Mouse (Mus musculus): ENCODE data around the gene Cnn3.

Gene Cnn3

DNA sequence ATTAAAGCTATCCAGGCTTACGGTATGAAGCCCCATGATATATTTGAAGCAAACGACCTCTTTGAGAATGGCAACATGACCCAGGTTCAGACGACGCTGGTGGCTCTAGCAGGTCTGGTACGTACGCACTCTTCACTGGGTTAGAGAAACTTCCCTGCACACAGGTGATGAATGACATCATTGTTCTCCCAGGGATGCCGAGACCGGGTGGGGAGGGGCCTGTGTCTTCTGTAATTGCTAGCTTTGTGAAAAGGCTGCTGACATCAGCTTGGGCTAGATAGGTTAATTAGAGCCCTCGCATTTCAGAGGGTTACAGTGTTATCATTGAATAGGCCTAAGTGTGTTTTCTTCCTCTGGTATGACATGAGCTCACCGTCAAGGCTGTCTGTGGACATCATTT is 25.1 kb downstream of the Cnn3 start:
- DNase-seq (ENCODE audit: low read depth) = no peak

DNA sequence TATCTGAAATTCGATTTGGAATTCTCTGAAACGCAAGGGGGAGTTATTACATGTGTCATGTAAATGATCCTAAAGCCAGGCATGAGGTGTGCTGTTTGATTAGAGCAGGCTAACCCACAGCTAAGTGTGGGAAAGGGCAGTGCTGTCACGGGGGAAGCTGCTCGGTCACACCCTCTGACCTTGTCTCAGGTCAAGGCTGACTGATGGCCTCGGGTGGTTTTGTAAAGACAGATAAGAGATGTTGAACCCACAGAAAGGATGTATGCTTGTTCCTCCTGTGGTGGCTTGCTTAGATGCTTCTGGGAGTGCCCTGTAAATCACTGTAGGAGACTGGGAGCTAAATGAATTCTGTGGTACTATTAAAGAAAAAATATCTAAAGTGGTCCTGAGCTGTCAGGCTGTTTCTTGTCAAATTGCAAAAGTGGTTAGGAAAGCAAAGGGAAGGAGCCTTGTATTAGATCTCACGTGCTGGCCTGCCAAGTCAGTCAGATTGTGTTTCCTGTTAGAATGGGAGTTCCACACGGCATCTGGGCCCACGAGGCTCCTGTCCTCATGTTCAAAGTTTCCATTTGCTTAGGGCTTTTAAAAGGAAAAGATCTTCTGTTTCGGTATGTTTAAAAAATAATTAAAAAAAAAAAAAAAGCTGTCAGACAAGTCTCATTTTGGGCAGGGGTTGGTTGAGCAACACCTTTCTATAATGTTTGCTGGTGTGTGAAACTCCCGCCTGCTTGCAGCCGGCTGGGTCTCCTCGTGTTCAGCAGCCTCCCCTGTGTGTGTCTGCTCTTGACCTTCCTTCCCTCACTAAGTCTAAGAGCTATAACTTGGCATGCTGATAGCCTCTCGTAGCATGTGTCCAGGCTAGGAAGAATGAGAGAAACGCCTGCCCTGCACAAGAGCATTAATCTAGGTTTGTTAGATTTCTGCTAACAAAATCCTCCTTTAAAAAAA is 32.5 kb downstream of the Cnn3 start:
- DNase-seq (ENCODE audit: low read depth) = no peak

DNA sequence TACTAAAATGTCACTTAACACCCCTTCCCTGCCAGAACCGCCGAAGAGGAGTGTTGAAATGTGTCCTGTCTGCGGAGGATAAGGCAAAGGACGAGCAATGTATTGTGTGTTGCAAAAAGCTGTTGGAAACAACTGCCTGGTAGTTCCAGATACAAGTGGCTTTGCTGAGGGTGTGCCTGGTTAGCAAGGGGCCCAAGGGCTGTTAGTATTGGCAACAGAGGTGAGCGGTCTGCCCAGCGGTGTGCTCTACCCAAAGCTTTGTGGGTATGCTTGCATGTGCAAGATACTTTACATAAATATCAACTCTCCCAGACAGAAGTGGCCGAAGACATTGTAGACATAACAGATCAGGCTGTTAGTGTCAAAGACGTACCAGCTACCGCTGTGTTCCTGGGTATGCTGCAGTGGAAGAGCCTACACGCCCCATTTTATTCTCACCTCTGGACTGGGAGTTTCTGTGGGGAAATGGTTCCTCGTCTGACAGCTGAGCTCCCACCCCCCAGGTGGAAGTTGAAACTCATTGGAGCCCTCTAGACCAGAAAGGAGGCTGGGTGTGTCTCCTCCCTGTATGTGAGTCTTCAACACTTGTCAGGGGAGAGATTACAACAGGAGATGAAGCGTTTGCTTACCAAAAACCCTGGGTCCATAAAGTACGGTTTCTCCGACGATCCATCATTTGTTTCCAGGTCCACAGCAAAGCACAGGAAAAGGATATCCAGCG is 34.3 kb downstream of the Cnn3 start:
- DNase-seq (ENCODE audit: low read depth) = no peak

DNA sequence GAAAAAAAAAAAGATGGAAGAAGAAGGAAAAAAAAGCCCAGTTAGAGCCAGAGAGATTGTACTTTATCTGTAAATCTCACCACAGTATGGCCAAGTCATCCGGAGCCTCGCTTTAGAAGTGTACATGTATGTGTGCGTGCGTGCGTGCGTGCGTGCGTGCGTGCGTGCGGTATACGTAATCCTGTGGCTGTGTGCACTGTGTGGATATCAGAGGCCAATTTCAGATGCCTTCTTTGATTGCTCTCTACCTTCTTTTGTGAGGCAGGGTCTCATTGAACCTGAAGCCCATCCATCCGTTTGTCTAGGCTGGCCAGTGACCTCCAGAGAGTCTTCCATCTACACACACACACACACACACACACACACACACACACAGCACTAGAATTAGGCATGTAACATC is 35.2 kb downstream of the Cnn3 start:
- DNase-seq (ENCODE audit: low read depth) = no peak

DNA sequence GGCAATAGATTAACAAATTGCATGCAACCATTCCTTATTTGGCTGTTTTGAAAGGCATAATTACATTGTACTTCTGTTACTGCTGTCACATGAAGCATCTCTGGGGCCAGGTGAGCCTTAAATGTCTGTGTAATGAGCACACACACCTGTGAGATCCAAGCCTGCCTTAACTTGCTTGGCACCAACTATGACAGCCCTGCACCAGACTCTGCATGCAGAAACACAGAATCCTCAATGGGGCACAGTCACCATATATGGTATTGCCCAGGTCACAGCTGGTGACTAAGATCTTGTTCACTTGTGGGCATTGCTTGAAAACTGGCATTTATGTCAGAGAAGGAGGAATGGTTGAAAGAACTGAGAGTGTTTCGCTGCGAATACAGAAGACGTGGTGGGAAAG is 36.5 kb downstream of the Cnn3 start:
- no peak for DNase-seq (ENCODE audit: low read depth)

DNA sequence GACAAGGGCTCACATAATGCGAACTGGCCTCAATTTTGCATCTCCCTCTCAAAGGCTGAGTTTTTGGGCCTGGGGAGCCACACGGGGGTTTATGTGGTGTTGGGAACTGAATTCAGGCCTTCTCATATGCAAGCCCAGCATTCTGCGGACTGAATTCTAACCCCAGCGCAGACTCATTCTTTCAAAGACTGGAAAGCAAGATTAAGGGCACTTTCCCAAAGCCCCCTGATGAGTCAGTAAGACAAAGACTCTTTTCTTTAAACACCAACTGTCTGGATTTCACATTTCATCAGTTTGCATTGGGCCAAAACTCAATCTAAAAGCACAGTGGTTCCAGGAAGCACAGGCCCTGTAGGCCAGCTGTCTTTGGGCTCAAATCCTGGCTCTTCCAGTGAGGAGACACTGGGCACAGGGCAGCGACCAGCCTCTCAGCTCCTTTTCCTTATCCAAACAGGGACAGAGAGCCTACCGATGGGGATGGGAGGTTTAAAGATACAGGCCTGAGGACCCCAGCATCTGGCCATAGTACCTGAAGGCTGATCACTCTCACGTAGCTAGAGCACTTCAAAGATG is 38.5 kb downstream of the Cnn3 start:
- DNase-seq (ENCODE audit: low read depth) = peak; percentile 69

DNA sequence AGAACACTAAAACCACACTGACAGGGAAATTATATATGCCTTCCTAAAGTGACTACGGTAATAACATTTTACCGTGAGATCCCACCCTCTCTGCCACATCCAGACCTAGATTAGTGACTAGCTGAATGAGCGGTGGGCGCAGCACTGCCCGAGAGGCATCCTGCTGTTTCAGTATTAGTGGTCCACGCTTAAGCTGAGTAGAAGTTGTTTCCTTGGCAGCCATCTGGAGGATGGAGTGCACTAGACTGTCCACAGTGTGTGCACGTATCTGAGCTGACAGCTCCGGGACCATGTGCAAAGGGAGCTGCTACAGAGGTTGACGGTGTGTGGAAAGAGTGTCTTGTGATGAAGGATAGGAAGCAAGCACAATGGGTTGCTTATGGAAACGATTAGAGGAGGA is 39.5 kb downstream of the Cnn3 start:
- no peak for DNase-seq (ENCODE audit: low read depth)

DNA sequence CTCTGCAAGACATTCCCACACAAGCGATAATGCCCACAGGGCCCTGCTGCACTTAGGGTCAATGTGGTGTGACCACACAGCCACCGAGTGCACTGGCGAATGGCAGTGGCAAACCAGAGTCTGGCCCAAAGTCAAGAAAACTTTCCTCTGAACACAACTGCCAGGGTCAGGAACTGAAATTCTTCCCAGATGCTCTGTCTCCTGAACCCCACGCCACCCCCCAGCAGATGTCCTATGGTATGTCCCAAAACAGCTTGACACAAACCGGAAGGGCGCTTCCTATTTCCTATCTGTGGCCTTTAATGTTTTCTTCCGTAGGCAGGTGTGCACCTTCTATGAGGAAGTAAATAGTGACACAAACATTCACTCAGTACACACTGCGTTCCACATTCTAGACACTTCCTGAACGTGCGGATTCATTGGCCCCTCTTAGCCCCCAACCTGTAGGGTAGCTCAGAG is 40.8 kb downstream of the Cnn3 start:
- no peak for DNase-seq (ENCODE audit: low read depth)

DNA sequence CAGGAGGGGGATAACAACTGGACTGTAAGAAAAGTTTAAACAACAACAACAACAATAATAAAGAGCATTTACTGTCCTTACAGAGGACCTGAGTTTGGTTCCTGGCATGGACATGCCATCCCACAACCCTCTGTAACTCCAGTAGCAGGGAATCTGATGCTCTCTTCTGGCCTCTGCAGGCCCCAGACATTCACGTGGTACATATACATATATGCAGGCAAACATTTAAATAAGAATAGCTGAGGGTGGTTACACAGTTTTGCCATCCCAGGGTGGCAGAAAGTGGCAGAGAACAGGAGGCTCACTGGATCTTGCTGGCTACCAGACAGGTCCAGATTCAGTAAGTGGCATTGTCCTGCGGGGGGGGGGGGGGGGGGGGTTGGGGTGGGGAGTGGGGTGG is 41.8 kb downstream of the Cnn3 start:
- no peak for DNase-seq (ENCODE audit: low read depth)

DNA sequence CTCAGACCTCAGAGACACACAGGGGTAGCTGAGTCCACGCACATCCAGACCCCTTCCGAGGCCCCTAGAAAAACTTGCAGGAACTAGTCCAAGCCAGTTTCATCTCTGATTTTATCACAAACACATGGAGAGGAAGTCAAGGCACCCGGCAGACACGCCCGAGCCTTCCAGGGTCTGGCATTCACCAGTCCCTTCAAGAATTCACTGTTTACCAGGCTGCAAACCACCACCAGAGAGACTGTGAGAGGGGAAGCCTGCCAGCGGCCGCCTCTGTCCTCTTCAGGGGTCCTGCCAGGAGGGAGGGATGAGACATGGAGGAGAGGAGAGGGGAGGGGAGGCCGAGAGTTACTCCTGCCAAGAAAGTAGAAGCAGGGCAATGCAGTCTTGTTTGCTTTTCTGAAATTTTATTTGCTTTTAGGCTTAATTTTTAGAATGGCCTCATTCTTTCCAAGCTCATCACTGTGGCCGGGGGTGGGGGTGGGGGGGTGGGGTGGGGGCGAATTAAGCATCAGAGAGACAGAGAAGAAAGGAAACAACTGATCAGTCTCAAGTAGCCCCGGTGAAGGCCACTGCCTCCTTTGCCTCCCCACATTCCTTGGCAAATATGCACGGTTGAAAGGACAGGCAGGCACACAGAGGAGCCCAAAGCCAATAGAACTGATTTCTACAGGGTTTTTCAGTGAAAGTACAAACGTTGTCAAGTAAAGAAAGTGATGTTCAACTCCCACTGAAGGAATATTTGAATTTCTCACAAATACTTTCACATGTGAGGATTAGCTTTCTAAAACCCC is 43.1 kb downstream of the Cnn3 start:
- peak; percentile 84 for DNase-seq (ENCODE audit: low read depth)

DNA sequence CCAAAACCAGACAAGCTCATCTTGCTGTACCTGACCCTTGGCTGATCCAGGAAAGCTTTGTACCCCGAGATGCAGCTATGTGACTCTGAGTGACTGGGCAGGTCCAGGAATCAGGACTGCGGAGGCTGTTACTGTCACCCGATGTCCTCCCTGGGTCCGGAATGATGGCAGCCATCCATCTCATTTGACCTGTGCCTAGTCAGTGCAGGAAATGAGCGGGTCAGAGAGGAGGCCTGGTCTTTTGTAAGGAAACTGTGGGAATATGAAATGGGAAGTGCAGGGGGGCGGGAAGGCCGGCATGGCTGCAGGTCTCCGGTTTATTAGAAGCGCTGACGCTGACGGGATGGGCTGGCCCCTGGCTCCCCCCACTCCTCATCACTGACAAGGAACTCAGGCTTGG is 45.4 kb downstream of the Cnn3 start:
- no peak for DNase-seq (ENCODE audit: low read depth)

DNA sequence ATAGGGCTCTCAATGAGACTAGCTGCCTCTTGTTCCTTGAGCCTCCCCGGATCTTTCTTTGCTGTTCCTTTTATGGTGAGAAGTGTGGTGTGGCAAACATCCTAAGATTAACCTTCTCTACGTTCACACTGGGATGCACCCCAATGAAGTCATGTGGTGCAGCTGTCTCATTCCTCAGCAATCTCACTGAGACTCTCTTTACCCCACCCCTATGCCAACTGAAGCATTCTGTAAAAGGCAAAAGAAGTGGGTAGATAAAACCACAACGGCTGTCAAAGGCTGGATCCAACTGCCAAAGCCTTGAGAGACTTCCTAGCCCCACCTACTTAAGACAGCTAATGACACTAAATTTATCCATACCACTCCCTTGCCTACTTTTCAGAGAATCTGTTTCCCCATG is 48.4 kb downstream of the Cnn3 start:
- peak; percentile 67 for DNase-seq (ENCODE audit: low read depth)

DNA sequence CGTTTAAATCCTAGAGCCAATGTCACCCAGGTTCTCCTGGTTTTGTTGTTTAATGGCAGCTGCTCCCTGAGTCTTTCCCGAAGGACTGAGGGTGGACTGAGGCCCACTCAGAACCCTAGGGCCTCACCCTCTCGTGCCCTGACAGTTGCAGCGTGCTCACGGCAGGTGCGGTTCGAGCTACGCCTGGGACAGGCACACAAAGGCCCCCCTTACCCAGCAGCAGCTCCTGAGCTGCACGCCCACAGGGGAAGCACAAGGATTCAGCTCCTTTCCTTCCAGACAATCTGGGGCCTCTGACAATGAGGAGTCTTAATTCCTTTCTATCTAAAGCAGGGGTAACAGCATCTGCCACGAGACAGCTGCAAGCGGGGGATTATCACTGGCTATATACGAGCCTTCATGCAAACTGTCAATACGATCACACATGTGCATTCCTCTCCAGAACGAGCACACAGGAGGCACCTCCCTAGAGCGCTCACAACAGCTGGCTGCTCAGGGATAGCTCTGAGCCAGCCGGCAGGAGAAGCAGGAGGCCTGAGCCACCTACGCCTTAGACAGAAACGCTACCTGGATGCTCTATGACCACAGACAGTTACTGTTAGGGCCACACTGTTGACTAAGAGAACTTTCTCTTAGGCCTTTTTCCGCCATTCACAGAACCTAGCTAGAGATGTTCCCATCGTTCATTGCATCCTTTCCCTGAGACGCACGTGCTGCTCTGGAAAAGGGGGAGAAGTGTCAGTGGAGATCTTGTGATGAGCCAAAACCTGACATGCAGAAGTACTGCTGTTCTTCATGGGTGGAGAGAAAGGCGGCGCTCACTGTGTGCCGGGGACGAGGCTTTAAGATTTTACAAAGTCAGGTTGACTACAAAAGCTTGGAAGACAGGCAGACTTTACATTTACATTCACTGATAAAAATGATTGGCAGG is 54.0 kb downstream of the Cnn3 start:
- DNase-seq (ENCODE audit: low read depth) = no peak

DNA sequence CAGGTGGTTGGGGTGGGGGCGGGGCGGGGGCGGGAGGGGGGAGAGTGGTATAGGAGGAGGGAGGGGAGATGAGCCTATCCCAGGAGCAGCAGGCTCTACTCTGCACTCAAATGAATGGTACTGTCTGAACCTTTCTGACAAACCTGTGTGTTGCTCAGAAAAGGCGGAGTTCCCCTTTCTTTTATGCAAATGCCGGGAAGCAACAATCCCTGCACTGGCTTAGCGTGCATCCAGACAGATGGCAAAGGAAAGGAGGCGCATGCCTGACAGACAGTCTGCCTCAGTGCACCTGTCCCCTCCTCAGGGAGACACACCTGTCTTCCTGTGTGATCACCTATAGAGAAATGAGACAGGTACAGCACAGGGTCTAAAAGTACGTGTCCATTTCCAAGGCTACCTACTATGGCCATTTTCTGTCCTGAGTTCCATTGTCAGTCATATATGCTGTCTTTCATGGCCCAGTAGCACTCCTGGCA is 54.7 kb downstream of the Cnn3 start:
- no peak for DNase-seq (ENCODE audit: low read depth)

DNA sequence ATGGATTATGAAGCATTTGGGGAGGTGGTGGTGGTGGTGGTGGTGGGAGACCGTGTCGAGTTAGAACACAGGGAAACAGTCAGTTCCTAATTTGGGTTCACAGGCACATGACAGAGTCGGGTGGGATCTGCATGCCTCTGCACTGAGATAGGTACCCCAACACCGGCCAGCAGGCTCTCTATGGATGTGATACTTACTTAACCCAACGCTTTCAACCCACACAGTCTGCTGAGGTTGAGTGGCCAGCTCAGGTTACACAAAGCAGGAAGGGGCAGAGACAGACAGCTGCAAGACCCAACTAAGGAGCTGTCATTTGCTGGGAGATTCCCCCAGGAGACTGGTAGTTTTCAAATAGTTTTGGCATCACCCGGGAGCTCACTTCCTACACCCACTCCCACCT is 55.3 kb downstream of the Cnn3 start:
- DNase-seq (ENCODE audit: low read depth) = peak; percentile 23

DNA sequence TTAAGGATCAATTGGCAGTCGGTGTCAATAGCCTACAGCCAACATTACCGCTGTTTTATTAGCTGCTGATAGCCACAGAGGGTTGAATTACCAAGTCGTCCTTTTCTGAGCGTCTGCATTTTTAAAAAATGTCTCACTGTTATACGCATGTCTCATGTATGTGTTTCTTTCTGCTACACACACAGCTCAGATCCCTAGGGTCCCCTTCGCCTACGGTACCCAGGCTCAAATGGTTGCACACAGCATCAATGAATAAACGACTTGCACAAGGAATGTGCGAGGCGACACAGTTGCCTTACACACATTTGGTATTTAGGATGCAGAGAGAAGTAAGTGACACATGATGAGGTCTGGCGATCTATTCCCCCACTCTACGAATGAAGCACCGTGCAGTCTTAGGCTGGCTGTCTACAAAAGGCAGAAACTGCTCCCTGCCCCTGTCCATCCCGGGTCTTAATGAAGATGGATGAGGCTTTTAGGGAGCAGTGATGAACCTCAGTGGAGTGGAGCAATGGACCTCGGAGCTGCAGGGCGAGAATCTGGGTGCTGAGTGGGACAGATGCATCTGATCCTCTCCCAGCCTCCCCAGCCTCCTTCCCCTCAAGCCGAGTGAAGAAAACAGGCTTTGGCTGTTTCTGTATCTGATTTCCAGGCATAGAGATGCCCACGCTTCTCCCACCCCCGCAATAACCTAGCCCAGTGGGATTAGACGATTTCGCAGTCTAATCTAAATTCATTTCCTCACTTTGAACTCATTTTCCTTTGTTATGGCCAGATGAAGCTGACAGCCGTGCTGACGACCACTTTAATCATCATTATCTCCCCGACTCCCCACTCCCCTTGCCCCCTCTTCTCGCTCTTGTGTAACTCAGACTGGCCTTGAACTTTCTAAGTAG is 57.2 kb downstream of the Cnn3 start:
- no peak for DNase-seq (ENCODE audit: low read depth)

DNA sequence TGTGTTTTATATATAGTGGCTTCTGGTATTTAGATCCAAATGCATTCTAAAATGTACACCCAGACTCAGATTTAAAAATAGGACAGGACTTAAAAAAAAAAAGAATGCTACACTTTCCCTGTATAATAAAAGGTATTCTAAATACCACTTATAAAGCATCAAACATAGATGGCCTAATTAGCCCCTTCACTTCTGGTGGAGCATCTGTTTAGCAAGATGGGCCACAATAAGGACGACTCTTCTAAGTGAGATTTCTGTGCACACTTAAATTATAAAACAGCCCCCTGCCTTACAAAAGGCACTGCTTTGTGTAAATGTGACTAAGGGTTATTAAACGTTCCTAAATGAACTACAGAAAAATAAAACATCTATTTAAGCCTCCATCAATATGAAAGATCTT is 58.9 kb downstream of the Cnn3 start:
- no peak for DNase-seq (ENCODE audit: low read depth)

DNA sequence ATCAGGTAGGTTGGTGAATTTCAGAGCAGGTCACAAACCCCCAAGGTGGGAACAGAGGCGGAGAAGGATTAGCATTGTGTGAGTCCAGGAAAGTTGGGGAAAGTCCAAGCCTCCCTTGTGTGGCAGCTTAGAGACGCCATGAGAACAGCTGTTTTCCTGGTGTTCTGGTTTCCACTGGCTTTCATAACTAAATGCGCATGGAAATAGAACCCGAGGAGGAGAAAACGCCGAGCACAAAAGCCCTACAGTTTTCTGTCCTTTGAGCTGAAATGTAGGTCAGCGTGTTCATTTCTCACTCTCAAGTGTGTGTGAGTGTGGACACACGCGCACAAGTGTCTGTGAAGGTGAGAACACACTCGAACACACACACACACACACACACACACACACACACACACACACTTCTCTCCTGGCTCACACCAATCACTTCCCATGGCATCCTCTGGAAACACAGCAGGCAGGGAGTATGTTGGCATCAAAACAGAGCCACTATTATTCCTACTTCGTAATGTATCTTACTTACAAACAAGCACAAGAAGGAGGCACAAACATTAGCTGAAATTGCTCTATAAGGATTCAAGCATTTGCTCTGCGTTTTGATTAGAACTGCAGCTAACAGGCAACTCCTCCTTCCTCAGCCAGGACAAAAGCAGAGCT is 63.3 kb downstream of the Cnn3 start:
- no peak for DNase-seq (ENCODE audit: low read depth)

DNA sequence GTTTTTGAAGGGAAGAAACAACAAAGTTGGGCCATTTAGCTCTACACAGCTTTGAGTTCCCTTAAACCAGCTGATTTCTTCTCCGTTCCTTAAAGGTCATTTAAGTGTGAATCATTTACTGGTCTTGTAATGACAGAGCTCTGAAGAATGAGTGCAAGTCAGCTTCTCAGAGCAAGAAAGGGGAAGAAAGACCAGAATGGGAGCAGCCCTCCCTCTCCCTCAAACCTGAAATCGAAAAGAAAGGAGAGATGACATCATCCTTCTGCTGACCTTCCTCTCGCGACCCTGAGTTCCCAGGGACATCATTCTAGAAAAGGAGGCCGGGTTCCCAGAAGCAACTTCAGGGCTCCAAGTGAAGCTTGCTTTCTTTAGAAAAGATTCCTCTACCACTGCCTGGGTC is 64.6 kb downstream of the Cnn3 start:
- DNase-seq (ENCODE audit: low read depth) = peak; percentile 34
